Mouse (Mus musculus): ENCODE measurements around the gene Gm42674.

Gm42674 gene

GRCm38 (mm10) chr3:90601486-90602110 is at the start of gene Gm42674:
Gm42674 (plus strand) TSS chr3:90601904.
- DNase-seq (ENCODE audit: low spot score) = no peak

- no peak for DNase-seq (ENCODE audit: low spot score)
Observed at GRCm38 (mm10) chr3:90552231-90552630, 49.5 kb upstream of the Gm42674 start.

GRCm38 (mm10) chr3:90555954-90556353 is 45.8 kb upstream of the Gm42674 start:
- DNase-seq (ENCODE audit: low spot score) = no peak

GRCm38 (mm10) chr3:90560008-90560628 is 41.6 kb upstream of the Gm42674 start, which contains the start of gene S100a3:
S100a3 (plus strand) TSS chr3:90560578.
- DNase-seq (ENCODE audit: low spot score) = no peak

GRCm38 (mm10) chr3:90574691-90575090 is 27.0 kb upstream of the Gm42674 start:
- DNase-seq (ENCODE audit: low spot score) = no peak

GRCm38 (mm10) chr3:90575320-90575719 is 26.4 kb upstream of the Gm42674 start:
- DNase-seq (ENCODE audit: low spot score) = no peak

GRCm38 (mm10) chr3:90576351-90577001 is 25.2 kb upstream of the Gm42674 start:
- no peak for DNase-seq (ENCODE audit: low spot score)

GRCm38 (mm10) chr3:90579433-90579832 is 22.3 kb upstream of the Gm42674 start:
- DNase-seq (ENCODE audit: low spot score) = no peak

- DNase-seq (ENCODE audit: low spot score) = no peak
Observed at GRCm38 (mm10) chr3:90581141-90581540, 20.6 kb upstream of the Gm42674 start.

GRCm38 (mm10) chr3:90582156-90582555 is 19.5 kb upstream of the Gm42674 start:
- DNase-seq (ENCODE audit: low spot score) = no peak

GRCm38 (mm10) chr3:90582556-90582955 is 19.1 kb upstream of the Gm42674 start:
- DNase-seq (ENCODE audit: low spot score) = no peak

- DNase-seq (ENCODE audit: low spot score) = no peak
Observed at GRCm38 (mm10) chr3:90583893-90584292, 17.8 kb upstream of the Gm42674 start.

- peak; percentile 74 for DNase-seq (ENCODE audit: low spot score)
Observed at GRCm38 (mm10) chr3:90585595-90585994, 16.1 kb upstream of the Gm42674 start.

- no peak for DNase-seq (ENCODE audit: low spot score)
Observed at GRCm38 (mm10) chr3:90586016-90586643, 15.6 kb upstream of the Gm42674 start.

GRCm38 (mm10) chr3:90586906-90587305 is 14.8 kb upstream of the Gm42674 start:
- peak; percentile 88 for DNase-seq (ENCODE audit: low spot score)

GRCm38 (mm10) chr3:90587361-90588101 is 14.2 kb upstream of the Gm42674 start:
- peak; percentile 30 for DNase-seq (ENCODE audit: low spot score)

GRCm38 (mm10) chr3:90589390-90589789 is 12.3 kb upstream of the Gm42674 start:
- no peak for DNase-seq (ENCODE audit: low spot score)

- no peak for DNase-seq (ENCODE audit: low spot score)
Observed at GRCm38 (mm10) chr3:90589947-90590346, 11.8 kb upstream of the Gm42674 start, which contains the start of gene S100a2. S100a2 (plus strand) TSS chr3:90590247.

- DNase-seq (ENCODE audit: low spot score) = no peak
Observed at GRCm38 (mm10) chr3:90594466-90594865, 7.2 kb upstream of the Gm42674 start.

GRCm38 (mm10) chr3:90595556-90595955 is 6.1 kb upstream of the Gm42674 start:
- no peak for DNase-seq (ENCODE audit: low spot score)

GRCm38 (mm10) chr3:90596810-90597209 is 4.9 kb upstream of the Gm42674 start:
- no peak for DNase-seq (ENCODE audit: low spot score)

GRCm38 (mm10) chr3:90597736-90598135 is 4.0 kb upstream of the Gm42674 start:
- no peak for DNase-seq (ENCODE audit: low spot score)

Data from lung, postnatal 25 days (tissue).